Mouse (Mus musculus): ENCODE data around the gene Cd84. TPM values are rescaled to one million over a fixed set of nuclear protein-coding genes. Genes with fewer than 3 reads are reported as not detected.

The Cd84 gene
- 100 to 1,000 TPM; 157 to 174 TPM for total RNA-seq (2023)

DNA sequence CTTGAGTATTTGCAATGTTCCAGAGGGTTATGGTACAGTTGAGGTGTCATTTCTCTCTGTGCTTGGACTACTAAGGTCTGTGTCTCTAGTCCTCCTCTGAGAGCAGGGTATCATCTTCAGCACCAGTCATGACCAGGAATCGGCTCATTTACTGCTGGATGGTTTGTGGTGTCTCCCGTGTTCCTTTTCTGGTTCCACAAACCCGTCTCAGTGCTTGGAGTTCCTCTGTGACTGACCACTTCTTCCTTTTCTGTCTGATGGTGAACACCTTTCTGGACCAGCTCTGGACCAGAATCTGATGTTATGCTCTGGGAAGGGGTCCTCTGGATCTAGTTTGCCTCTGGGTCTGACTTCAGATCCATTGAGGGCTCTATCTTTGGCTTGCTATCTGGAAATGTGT lies at the start of gene Cd84:
Cd84 (plus strand) TSS at position 210 of the 400 bp plus-strand sequence.

DNA sequence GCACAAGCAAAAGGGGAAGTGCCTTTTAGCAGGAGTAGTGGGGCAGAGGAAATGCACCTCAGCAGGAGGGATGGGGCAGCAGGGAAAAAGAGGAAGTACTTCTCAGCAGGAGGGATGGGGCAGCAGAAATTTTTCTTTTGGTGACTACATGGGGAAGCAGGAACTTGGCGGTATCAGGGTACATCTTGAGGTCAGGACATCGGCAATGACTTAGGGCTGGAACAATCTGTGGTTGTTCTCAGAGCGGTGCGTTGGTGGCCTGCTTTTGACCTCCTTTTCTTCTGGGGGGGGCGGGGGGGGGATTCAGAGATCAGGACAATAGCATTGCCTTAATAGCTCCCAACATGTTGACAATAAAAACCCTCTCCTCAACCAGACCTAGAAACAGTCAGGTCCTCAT lies 55.9 kb downstream of the Cd84 start, which contains the start of gene Gm10521:
Gm10521 (plus strand) TSS at position 301 of the 400 bp plus-strand sequence.

DNA sequence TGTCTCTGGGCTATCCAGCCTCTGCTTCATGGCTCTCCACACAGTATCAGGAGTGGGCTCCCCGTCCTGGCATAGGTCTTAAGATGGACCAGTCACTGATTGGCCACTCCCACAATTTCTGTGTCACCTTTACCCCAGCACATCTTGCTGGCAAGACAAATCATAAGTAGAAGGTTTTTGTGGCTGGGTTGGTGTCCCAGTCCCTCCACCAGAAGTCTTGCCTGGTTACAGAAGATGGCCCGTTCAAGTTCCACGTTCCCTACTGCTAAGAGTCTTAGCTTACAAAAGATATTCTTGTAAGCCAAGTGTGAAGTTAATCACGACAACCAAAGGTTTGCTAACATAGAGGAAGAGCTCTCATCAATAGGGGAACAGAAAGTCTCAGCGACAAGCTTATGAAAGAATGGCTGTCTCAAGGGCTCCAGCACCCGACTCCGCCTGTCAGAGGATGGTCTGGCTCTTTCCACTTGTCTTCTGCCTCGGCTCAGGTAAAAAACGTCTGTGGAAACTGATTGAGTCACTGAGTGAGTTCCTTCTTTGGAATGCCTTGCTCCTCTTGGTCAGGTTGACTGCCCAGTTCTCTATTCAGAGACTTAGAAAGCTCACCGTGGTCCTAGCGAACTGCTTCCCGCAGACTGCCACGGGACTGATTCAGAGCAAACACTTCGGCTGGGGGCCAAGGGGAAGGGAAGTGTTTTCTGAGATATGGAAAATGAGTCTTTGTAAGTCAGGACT lies 78.0 kb downstream of the Cd84 start, which contains the start of gene Slamf6:
Slamf6 (plus strand) TSS at position 211 of the 735 bp plus-strand sequence.

Other genes with a start within 250 kb of the Cd84 start
- gene Ly9, start 232.3 kb upstream of the Cd84 start, total RNA-seq (2023): 10 to 100 TPM; 50.1 to 52.0 TPM
- gene Slamf7, start 186.7 kb upstream of the Cd84 start, total RNA-seq (2023): 10 to 100 TPM; 26.0 to 31.1 TPM
- gene Cd48, start 157.7 kb upstream of the Cd84 start, total RNA-seq (2023): 100 to 1,000 TPM; 216 to 236 TPM
- under 1 TPM; 0.60 to 0.70 TPM for gene Slamf1, start 72.6 kb upstream of the Cd84 start, total RNA-seq (2023)
- gene Gm10521, start 56.0 kb downstream of the Cd84 start, total RNA-seq (2023): 10 to 100 TPM; 11.9 to 13.5 TPM
- 1 to 10 TPM; 3.1 to 3.3 TPM for gene Slamf6, start 77.8 kb downstream of the Cd84 start, total RNA-seq (2023)
- 1 to 10 TPM; 1.5 to 3.1 TPM for gene Vangl2, start 188.7 kb downstream of the Cd84 start, total RNA-seq (2023)
- not detected for gene Nhlh1, start 217.9 kb downstream of the Cd84 start, total RNA-seq (2023)
- gene Copa, start 242.8 kb downstream of the Cd84 start, total RNA-seq (2023): 100 to 1,000 TPM; 172 to 193 TPM
- gene Ncstn, start 243.1 kb downstream of the Cd84 start, total RNA-seq (2023): 100 to 1,000 TPM; 145 to 154 TPM